Mouse (Mus musculus) naive thymus-derived CD4-positive, alpha-beta T cell, adult 2 months (primary cell): Measurements from ENCODE around the gene Dnaic1.
"Not testable (repeated sequence)": the region's sequence is repeated elsewhere in the genome, so short reads cannot be mapped to it uniquely, and the experiment has no call there.

Experiments used
- DNase-seq: peaks from one replicate; pipeline ENCODE4 v3.0.0-alpha.2; 2011; ENCODE audit warnings: low read depth

The Dnaic1 gene

DNA sequence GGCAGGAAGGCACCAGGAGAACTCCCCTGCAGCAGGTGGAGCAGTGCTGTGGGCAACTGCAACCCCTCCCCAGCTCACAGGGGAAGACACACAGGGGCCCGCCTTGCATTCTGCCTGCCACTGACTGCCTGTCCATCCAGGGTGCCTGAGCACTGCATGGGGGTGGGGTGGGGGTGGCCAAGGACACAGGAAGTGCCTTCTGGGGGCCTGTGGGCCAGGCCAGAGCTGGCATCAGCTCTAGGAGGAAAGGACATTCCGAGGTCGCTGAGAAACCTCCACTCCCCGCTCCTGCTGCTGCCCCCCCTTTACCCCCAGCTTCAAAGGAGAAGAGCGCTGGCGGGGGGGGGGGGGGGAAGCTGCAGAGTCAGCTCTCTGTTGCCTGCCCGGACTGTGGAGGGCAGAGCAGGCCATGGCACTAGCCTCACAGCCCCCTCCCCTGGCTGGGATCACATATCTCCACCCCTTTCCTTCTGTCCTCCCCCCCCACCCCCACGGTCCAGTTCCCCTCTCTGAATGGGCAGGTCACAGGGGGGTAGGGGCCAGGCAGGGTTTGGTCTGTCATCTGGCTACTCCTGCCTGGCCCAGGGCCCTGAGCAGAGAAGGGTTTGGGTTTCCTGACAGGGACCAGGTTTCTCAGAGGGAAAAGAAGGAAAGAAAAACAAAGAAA is 95.6 kb downstream of the Dnaic1 start:
- DNase-seq, result no peak

DNA sequence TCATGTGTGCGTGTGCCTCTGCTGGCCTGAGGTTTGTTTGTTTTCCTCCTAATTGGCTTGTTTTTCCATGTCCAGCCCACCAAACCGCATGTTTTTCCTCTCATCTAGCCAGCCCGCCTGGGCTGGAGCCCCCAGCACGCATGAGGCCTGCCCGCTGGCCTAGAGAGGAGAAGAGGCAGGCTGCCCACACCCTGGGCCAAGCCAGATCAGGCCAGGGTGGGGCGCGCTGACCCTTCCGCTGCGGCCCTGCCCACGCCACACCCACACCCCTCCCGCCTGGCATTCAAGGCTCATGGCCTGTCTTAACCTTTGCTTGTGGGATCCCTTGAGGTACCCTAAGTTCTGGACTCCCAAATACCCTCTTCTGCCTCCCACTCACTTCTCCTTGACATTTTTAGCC is 97.1 kb downstream of the Dnaic1 start:
- DNase-seq, result no peak

- no peak for DNase-seq
Observed at GRCm38 (mm10) chr4:41670836-41671235, 101.3 kb downstream of the Dnaic1 start.

- DNase-seq, result no peak
Observed at GRCm38 (mm10) chr4:41671500-41671899, 101.9 kb downstream of the Dnaic1 start.

GRCm38 (mm10) chr4:41671963-41672480 is 102.4 kb downstream of the Dnaic1 start:
- DNase-seq, result no peak

- no peak for DNase-seq
Observed at GRCm38 (mm10) chr4:41672522-41672963, 103.0 kb downstream of the Dnaic1 start.

DNA sequence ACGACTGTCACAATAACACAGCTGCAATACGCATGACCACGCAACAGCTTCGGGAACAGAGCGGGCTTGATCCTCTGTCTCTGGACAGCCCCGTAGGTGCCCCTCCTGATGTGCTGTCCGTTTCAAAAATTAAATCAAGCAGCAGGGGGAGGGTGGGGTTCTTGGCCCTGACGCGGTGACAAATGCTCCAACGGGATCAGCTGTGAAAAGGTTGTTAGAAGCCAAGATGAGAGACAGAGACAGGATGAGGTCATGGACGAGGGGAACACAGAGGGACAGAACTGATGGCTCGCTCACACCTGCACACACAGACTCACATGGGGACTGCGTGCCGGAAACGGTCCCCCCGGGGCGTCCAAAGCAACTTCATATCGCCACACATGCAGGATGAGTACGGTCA is 103.6 kb downstream of the Dnaic1 start:
- no peak for DNase-seq

GRCm38 (mm10) chr4:41676248-41677005 is 106.9 kb downstream of the Dnaic1 start:
- no peak for DNase-seq

GRCm38 (mm10) chr4:41677006-41677629 is 107.5 kb downstream of the Dnaic1 start:
- DNase-seq, result no peak

DNA sequence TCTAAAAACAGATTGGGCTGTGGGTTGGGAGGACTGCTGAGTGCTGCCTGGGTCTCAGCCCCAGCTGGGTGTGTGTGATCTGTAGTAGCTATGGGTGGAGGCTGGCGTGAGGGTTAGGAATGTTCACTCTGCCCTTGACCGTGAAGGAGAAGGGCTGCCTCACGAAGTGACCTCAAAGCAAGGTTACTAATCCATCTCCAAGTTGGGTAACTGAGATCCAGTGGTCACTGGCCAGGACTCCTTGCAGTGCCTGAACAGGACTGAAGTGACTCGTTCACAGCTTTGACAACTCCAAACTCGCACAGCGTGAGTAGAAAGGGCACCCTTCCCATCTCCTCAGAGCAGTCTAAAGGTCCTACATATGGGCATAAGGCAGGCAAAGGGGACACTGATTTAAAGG is 109.3 kb downstream of the Dnaic1 start:
- no peak for DNase-seq

GRCm38 (mm10) chr4:41679291-41679690 is 109.7 kb downstream of the Dnaic1 start:
- DNase-seq, result no peak

DNA sequence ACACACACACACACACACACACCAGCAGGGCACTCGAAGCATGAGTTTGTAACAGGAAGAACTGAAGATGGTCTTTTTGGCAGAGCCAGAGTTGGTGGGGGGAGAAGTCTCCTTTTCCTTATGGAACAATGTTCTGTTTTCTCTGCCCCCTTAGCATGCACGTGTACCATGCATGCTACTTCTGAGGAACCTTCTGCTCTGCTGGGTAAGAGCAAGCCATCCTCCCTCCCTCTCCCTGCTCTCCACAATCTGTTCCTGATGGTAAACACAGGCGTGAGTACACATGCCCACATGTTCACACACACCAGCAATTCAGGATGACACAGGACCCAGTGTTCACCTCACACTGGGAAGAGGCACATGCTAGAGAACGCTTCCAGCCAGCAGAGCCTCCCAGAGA is 111.6 kb downstream of the Dnaic1 start:
- DNase-seq, result no peak

- DNase-seq, result no peak
Observed at GRCm38 (mm10) chr4:41681947-41682346, 112.4 kb downstream of the Dnaic1 start.

- no peak for DNase-seq
Observed at GRCm38 (mm10) chr4:41682789-41683188, 113.2 kb downstream of the Dnaic1 start.

GRCm38 (mm10) chr4:41683303-41683702 is 113.7 kb downstream of the Dnaic1 start:
- not testable (repeated sequence) for DNase-seq

DNA sequence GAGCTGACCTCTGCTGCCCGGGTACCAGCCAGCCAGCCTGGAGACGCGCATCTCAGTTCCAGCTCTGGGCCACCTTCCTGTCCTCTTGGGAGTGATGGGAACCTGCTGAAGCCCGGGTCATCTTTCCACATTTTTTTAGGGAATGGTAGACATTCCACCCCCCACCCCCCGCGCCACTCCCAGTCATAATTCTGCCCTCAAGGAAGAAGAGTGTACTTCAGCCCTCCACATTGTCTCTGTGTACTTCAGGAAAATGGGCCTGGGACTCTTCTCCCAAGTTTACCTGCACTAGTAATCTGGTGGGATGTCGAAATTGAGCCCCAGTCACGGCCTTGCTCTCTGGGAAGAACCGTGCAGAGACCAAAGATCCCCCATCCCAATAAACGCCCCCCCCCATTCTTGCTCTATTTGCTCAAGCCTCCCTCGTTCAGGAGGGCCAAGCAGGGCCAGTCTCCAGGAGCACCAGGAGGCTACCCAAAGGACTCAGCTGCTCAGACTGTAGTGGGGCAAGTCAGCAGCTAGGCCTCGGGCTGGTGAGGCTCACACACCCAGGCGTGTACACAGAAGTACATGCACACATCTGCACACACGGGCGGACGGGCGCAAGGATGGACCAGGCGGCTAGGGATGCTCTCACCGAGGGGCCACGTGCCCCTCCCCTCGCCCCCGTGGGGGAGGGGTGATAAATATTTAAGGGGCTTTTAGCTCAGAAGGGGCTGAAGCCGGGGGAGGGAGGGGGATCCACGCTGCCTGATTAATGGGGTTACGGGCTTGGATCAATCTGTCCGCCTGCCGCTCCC is 114.8 kb downstream of the Dnaic1 start:
- not testable (repeated sequence) for DNase-seq

- DNase-seq, result not testable (repeated sequence)
Observed at GRCm38 (mm10) chr4:41684931-41685453, 115.4 kb downstream of the Dnaic1 start.

GRCm38 (mm10) chr4:41685882-41686492 is 116.4 kb downstream of the Dnaic1 start:
- DNase-seq, result not testable (repeated sequence)
